Comparison of ENCODE assay signal across 16 mouse cellular contexts in the genomic region with DNA sequence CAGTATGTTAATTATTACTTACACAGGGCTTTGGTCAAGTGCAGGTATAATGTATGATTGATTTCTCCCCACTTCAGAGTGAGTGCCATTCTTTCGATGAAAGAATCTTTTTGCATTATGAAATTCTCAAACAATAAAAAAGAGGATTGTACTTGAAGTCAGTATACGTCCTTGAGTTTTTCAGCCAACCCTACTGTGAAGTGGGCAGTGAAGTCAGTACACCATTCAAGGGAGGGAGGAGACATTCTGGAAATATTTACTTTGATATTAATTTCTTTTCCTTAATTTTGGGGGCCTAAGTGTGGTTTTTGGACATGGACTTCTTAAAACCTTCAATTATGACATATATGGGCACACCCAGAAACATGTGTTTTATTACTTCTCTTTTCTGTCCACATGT.
"Had no signal": no experiment of that assay in that cellular context is flagged by ENCODE, and none has a peak within 500 bp of the region (broad histone marks: within the 10 kb centered on the region; RNA-seq: fewer than 3 reads in every experiment).

No protein-coding gene starts in this region.

- H3K27ac ChIP-seq: limb, embryonic 15.5 days; liver, embryonic 12.5 days; liver, embryonic 14.5 days; midbrain, embryonic 10.5 days; midbrain, embryonic 13.5 days; neural tube, embryonic 13.5 days; neural tube, embryonic 15.5 days had no signal

- H3K27me3 ChIP-seq: limb, embryonic 15.5 days; liver, embryonic 12.5 days; midbrain, embryonic 13.5 days; neural tube, embryonic 13.5 days; neural tube, embryonic 15.5 days had no signal

- H3K9ac ChIP-seq: limb, embryonic 15.5 days; liver, embryonic 12.5 days; liver, embryonic 14.5 days; midbrain, embryonic 13.5 days; neural tube, embryonic 13.5 days; neural tube, embryonic 15.5 days had no signal

- H3K36me3 ChIP-seq: limb, embryonic 15.5 days; liver, embryonic 12.5 days; midbrain, embryonic 10.5 days; midbrain, embryonic 13.5 days; neural tube, embryonic 13.5 days; neural tube, embryonic 15.5 days had no signal

- H3K4me1 ChIP-seq: limb, embryonic 15.5 days; liver, embryonic 12.5 days; midbrain, embryonic 10.5 days; midbrain, embryonic 13.5 days; neural tube, embryonic 13.5 days; neural tube, embryonic 15.5 days had no signal

- H3K4me3 ChIP-seq: limb, embryonic 15.5 days; liver, embryonic 12.5 days; midbrain, embryonic 10.5 days; midbrain, embryonic 13.5 days; myocyte; neural tube, embryonic 13.5 days; neural tube, embryonic 15.5 days had no signal

- ATAC-seq: liver, embryonic 12.5 days; midbrain, embryonic 13.5 days had no signal

- H3K4me2 ChIP-seq: limb, embryonic 15.5 days; liver, embryonic 12.5 days; midbrain, embryonic 13.5 days; neural tube, embryonic 13.5 days; neural tube, embryonic 15.5 days had no signal

- DNase-seq: retina, postnatal 1 day; right cerebral cortex, adult 18-20 months; right cerebral cortex, postnatal 25 days; right cerebral cortex, postnatal 4 days; spleen, adult 18-20 months; thymus, adult 18-20 months; thymus, postnatal 14 days; thymus, postnatal 36 days had no signal

- H3K9me3 ChIP-seq: limb, embryonic 15.5 days; liver, embryonic 12.5 days; midbrain, embryonic 10.5 days; midbrain, embryonic 13.5 days; neural tube, embryonic 13.5 days; neural tube, embryonic 15.5 days had no signal
